Mouse (Mus musculus): ENCODE measurements around the gene Fryl. TPM values are rescaled to one million over a fixed set of nuclear protein-coding genes. Genes with fewer than 3 reads are reported as not detected.

The Fryl gene
- polyA plus RNA-seq, 1 experiment from 2014 or later = 36.8 TPM

DNA sequence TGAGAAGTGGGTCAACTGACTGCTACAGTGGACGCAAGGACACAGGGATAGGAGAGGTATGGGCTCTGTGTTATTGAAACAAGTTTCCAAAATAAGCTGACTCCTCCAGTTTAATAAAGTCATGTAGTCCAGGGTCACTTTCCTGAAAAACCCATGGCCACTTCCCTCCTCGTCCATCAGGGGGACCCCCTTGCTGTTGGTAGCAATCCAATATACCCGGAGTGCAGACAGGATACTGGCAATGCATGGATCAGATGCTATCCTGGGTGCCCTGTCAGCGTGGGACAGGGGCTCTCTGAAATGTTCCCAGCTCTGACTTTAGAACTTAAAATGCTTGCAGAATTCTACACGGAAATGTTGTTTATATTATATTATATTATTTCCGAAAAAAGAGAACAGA, 34.0 kb downstream of the Fryl start:
- Histone ChIP-seq H3K9ac (ENCODE audit: low read length) (no peak overlapping the region), H3K4me1 (replicated peaks; ENCODE audit: control insufficient read depth, insufficient read depth, low read length) (no peaks in the 10 kb centered on the region), H3K27me3 (replicated peaks; ENCODE audit: control insufficient read depth, insufficient read depth, low read length) (no peaks in the 10 kb centered on the region), H3K9me3 (ENCODE audit: control insufficient read depth, low read length) (no peaks in the 10 kb centered on the region), H3K36me3 (ENCODE audit: control insufficient read depth, insufficient read depth, low read length) (peaks cover 13% of the 10 kb centered on the region), H3K4me2 (ENCODE audit: low read length) (no peak overlapping the region), H3K4me3 (ENCODE audit: low read depth, low read length) (no peak overlapping the region), H3K27ac (ENCODE audit: low read depth) (no peak overlapping the region)
- ATAC-seq (replicated peaks; ENCODE audit: low FRiP score, low TSS enrichment, low read depth) (no peak), DNase-seq (ENCODE audit: low spot score) (no peak)
- 42% methylated on average over 6 of the region's 6 CpGs for WGBS

DNA sequence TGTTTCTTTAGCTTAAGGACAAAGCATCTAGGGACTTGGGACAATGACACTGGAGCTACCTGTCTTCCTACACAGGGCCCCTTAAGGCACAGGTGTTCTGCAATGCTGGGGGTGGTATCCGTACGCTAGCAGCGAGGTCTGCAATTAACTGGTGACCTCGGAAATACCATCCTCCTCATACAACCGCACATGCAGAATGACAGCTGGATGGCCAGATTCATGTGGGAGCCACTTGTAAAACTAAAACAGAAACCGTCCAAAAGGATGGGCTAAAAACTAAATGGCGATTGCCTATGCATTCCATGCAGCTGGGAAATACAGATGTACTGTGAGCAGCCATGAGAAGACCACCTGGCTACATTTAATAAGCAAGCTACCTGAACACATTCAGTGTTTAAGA, 34.6 kb downstream of the Fryl start:
- no peak for DNase-seq (ENCODE audit: low spot score)
- H3K4me1 ChIP-seq (replicated peaks; ENCODE audit: control insufficient read depth, insufficient read depth, low read length) = no peaks in the 10 kb centered on the region
- 80% methylated on average over 7 of the region's 7 CpGs for WGBS
- H3K4me2 ChIP-seq (ENCODE audit: low read length) = no peak overlapping the region
- ATAC-seq (replicated peaks; ENCODE audit: low FRiP score, low TSS enrichment, low read depth) = no peak
- H3K9ac ChIP-seq (ENCODE audit: low read length) = no peak overlapping the region
- no peaks in the 10 kb centered on the region for H3K27me3 ChIP-seq (replicated peaks; ENCODE audit: control insufficient read depth, insufficient read depth, low read length)
- no peaks in the 10 kb centered on the region for H3K9me3 ChIP-seq (ENCODE audit: control insufficient read depth, low read length)
- H3K4me3 ChIP-seq (ENCODE audit: low read depth, low read length) = no peak overlapping the region
- H3K27ac ChIP-seq (ENCODE audit: low read depth) = no peak overlapping the region
- H3K36me3 ChIP-seq (ENCODE audit: control insufficient read depth, insufficient read depth, low read length) = peaks cover 13% of the 10 kb centered on the region

DNA sequence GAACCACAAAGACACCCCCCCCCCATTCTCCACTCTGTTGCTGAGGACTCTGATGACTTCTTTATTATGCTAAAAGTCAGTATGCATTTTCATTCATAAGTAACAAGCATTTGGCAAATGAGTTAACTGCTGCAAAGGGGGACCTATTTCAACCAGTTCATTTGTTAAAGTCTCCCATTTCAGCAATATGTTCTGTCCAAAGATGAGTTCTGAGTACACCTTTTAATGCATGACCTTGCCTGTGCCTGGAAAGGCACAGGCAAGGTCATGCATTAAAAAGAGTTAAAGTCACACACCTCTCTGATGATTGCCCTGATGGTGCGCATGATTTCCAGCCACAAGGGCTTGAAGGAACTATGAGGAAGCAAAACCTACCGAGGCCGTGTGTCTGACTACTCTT, 36.7 kb downstream of the Fryl start:
- H3K9me3 ChIP-seq (ENCODE audit: control insufficient read depth, low read length) = no peaks in the 10 kb centered on the region
- peaks cover 13% of the 10 kb centered on the region for H3K36me3 ChIP-seq (ENCODE audit: control insufficient read depth, insufficient read depth, low read length)
- no peaks in the 10 kb centered on the region for H3K27me3 ChIP-seq (replicated peaks; ENCODE audit: control insufficient read depth, insufficient read depth, low read length)
- DNase-seq (ENCODE audit: low spot score) (no peak), ATAC-seq (replicated peaks; ENCODE audit: low FRiP score, low TSS enrichment, low read depth) (no peak)
- no peak overlapping the region for H3K4me2 ChIP-seq (ENCODE audit: low read length)
- H3K9ac ChIP-seq (ENCODE audit: low read length) = no peak overlapping the region
- H3K4me1 ChIP-seq (replicated peaks; ENCODE audit: control insufficient read depth, insufficient read depth, low read length) = no peaks in the 10 kb centered on the region
- H3K4me3 ChIP-seq (ENCODE audit: low read depth, low read length) = no peak overlapping the region
- H3K27ac ChIP-seq (ENCODE audit: low read depth) = no peak overlapping the region
- WGBS = 86% methylated on average over 3 of the region's 3 CpGs

DNA sequence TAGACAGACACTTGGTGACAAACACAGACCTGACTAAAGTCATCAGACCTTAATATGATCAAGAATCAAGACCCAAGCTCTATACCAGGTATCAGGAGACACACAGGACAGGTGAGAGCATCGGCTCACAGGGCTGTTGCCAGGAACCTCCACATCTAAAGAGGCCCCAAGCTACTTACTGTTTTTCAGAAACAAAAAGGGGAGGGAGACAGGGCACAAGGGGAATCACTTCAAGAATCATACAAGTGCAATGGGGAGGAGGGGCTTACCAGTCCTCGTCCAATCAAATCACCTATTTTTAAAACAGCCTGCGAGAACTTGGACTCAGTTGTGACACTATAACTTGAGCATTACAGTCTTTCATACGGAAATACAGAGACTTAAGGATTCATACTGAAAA, 38.4 kb downstream of the Fryl start:
- no peak overlapping the region for H3K4me3 ChIP-seq (ENCODE audit: low read depth, low read length)
- H3K36me3 ChIP-seq (ENCODE audit: control insufficient read depth, insufficient read depth, low read length) = peaks cover 13% of the 10 kb centered on the region

DNA sequence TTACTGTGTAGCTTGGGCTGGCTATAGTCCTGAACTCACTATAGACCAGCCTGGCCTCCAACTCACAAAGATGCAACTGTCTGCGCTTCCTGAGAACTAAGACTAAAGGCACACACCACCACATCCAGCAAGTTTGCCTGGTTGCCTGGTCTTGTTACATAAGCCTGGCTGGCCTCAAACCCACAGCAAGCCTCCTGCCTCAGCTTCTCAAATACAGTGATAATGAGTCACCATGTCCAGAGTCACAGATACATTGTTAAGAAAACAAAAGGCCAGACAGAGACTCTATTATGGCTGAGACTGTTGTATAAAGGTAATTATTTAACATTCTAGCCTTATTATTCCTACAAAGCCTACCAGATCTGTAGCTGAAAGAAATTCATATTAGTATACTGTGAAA, 39.3 kb downstream of the Fryl start:
- Histone ChIP-seq H3K36me3 (ENCODE audit: control insufficient read depth, insufficient read depth, low read length) (peaks cover 13% of the 10 kb centered on the region), H3K9me3 (ENCODE audit: control insufficient read depth, low read length) (no peaks in the 10 kb centered on the region), H3K27ac (ENCODE audit: low read depth) (no peak overlapping the region), H3K4me3 (ENCODE audit: low read depth, low read length) (no peak overlapping the region), H3K4me1 (replicated peaks; ENCODE audit: control insufficient read depth, insufficient read depth, low read length) (no peaks in the 10 kb centered on the region), H3K27me3 (replicated peaks; ENCODE audit: control insufficient read depth, insufficient read depth, low read length) (no peaks in the 10 kb centered on the region), H3K4me2 (ENCODE audit: low read length) (no peak overlapping the region), H3K9ac (ENCODE audit: low read length) (no peak overlapping the region)
- ATAC-seq (replicated peaks; ENCODE audit: low FRiP score, low TSS enrichment, low read depth) (no peak), DNase-seq (ENCODE audit: low spot score) (no peak)
- WGBS = 97% methylated on average over 1 of the region's 1 CpGs

More for the DNA sequence above, 38.4 kb downstream of the Fryl start:
- H3K9ac ChIP-seq (ENCODE audit: low read length) = no peak overlapping the region
- no peaks in the 10 kb centered on the region for H3K4me1 ChIP-seq (replicated peaks; ENCODE audit: control insufficient read depth, insufficient read depth, low read length)
- H3K9me3 ChIP-seq (ENCODE audit: control insufficient read depth, low read length) = no peaks in the 10 kb centered on the region
- no peak for DNase-seq (ENCODE audit: low spot score)
- H3K4me2 ChIP-seq (ENCODE audit: low read length) = no peak overlapping the region
- no peak overlapping the region for H3K27ac ChIP-seq (ENCODE audit: low read depth)
- 90% methylated on average over 4 of the region's 4 CpGs for WGBS
- ATAC-seq (replicated peaks; ENCODE audit: low FRiP score, low TSS enrichment, low read depth) = no peak
- H3K27me3 ChIP-seq (replicated peaks; ENCODE audit: control insufficient read depth, insufficient read depth, low read length) = no peaks in the 10 kb centered on the region

DNA sequence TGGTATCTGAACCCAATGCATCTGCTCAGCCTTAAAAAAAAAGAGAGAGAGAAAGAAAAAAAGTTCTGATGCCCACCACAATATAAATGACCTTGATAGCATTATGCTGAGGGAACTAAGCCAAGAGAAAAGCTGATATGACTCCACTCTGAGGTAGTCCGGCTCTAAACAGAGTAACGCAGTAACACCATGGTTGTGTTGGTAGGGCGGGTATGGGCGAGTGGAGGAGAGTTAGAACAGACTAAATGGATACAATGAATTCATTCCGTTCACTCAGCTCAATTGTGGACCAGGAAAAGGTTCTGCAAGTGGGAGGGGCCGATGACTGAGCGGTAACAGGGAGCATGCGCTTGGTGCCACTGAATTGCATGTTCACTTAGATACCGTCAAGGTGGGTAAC, 40.4 kb downstream of the Fryl start:
- Histone ChIP-seq H3K4me1 (replicated peaks; ENCODE audit: control insufficient read depth, insufficient read depth, low read length) (no peaks in the 10 kb centered on the region), H3K27me3 (replicated peaks; ENCODE audit: control insufficient read depth, insufficient read depth, low read length) (no peaks in the 10 kb centered on the region), H3K27ac (ENCODE audit: low read depth) (no peak overlapping the region), H3K9me3 (ENCODE audit: control insufficient read depth, low read length) (no peaks in the 10 kb centered on the region), H3K36me3 (ENCODE audit: control insufficient read depth, insufficient read depth, low read length) (peaks cover 13% of the 10 kb centered on the region), H3K4me2 (ENCODE audit: low read length) (no peak overlapping the region), H3K9ac (ENCODE audit: low read length) (no peak overlapping the region), H3K4me3 (ENCODE audit: low read depth, low read length) (no peak overlapping the region)
- WGBS = 92% methylated on average over 9 of the region's 9 CpGs
- DNase-seq (ENCODE audit: low spot score) = no peak
- ATAC-seq (replicated peaks; ENCODE audit: low FRiP score, low TSS enrichment, low read depth) = no peak

DNA sequence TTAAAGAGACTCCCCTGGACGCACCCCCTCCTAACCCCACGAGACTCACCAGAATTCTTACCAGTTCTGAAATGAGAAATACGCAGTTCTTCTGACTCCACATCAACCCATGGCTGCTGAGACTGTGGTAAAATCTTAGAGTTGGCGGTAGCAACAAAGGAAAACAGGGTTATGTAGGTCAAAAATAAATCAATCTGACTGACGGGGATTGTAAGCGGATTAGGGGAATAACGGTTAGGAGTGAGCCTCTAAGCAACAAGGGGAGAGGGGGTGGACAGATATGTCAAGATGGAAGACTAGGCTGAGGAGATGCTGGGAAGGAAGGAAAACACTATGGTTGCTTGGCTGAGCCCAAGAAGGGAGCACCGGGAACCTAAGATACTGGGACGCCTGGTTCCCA, 44.0 kb downstream of the Fryl start:
- ATAC-seq (replicated peaks; ENCODE audit: low FRiP score, low TSS enrichment, low read depth) (no peak), DNase-seq (ENCODE audit: low spot score) (no peak)
- 81% methylated on average over 9 of the region's 9 CpGs for WGBS

DNA sequence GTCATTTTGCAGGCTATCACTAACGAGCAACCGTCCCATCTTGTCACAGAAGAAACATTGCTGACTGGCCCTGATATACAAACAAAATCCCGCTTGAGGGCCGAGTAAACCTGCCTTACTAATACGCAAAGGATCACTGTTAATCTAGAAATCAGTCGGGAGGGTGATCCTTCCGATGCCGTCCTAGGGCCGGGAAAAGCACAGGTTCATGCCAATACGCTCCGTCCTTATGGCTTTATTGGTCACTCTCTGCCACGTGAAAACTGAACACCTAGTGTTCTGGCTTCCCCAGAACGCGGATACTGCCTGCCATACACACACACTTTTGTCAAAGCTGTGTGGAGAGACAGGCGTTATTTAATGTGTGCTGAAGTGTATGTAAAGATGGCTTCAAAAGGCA, 44.5 kb downstream of the Fryl start:
- 87% methylated on average over 15 of the region's 15 CpGs for WGBS
- no peak overlapping the region for H3K4me2 ChIP-seq (ENCODE audit: low read length)
- no peaks in the 10 kb centered on the region for H3K27me3 ChIP-seq (replicated peaks; ENCODE audit: control insufficient read depth, insufficient read depth, low read length)
- H3K9ac ChIP-seq (ENCODE audit: low read length) = no peak overlapping the region
- H3K4me3 ChIP-seq (ENCODE audit: low read depth, low read length) = no peak overlapping the region
- ATAC-seq (replicated peaks; ENCODE audit: low FRiP score, low TSS enrichment, low read depth) (no peak), DNase-seq (ENCODE audit: low spot score) (no peak)
- H3K9me3 ChIP-seq (ENCODE audit: control insufficient read depth, low read length) = no peaks in the 10 kb centered on the region
- H3K36me3 ChIP-seq (ENCODE audit: control insufficient read depth, insufficient read depth, low read length) = no peaks in the 10 kb centered on the region
- H3K27ac ChIP-seq (ENCODE audit: low read depth) = no peak overlapping the region
- H3K4me1 ChIP-seq (replicated peaks; ENCODE audit: control insufficient read depth, insufficient read depth, low read length) = no peaks in the 10 kb centered on the region; the same call in 1 of the 2 replicates

More for the DNA sequence above, 44.0 kb downstream of the Fryl start:
- H3K27ac ChIP-seq (ENCODE audit: low read depth) = no peak overlapping the region
- H3K9ac ChIP-seq (ENCODE audit: low read length) = no peak overlapping the region
- no peaks in the 10 kb centered on the region for H3K27me3 ChIP-seq (replicated peaks; ENCODE audit: control insufficient read depth, insufficient read depth, low read length)
- H3K9me3 ChIP-seq (ENCODE audit: control insufficient read depth, low read length) = no peaks in the 10 kb centered on the region
- H3K4me1 ChIP-seq (replicated peaks; ENCODE audit: control insufficient read depth, insufficient read depth, low read length) = no peaks in the 10 kb centered on the region; the same call in 1 of the 2 replicates
- no peaks in the 10 kb centered on the region for H3K36me3 ChIP-seq (ENCODE audit: control insufficient read depth, insufficient read depth, low read length)
- H3K4me3 ChIP-seq (ENCODE audit: low read depth, low read length) = no peak overlapping the region
- H3K4me2 ChIP-seq (ENCODE audit: low read length) = no peak overlapping the region

DNA sequence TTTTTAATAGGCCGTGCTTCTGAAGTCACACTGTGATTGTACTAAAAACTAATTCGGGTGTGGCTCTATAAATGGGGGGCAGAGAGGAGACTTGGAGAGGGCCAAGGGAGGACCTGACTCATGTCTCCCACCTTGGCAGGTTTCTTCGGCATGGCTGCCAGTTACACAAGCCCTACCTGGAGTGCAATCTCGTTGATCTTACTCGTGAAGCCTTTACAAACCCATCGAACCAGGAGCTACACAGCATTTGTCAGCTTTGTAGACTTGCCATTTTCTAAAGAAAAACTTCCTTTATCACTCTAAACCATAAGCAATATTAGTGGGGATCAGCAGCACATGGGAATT, 45.5 kb downstream of the Fryl start:
- ATAC-seq (replicated peaks; ENCODE audit: low FRiP score, low TSS enrichment, low read depth) (no peak), DNase-seq (ENCODE audit: low spot score) (no peak)
- Histone ChIP-seq H3K4me2 (ENCODE audit: low read length) (no peak overlapping the region), H3K4me1 (replicated peaks; ENCODE audit: control insufficient read depth, insufficient read depth, low read length) (no peaks in the 10 kb centered on the region; the same call in 1 of the 2 replicates), H3K27ac (ENCODE audit: low read depth) (no peak overlapping the region), H3K27me3 (replicated peaks; ENCODE audit: control insufficient read depth, insufficient read depth, low read length) (no peaks in the 10 kb centered on the region), H3K36me3 (ENCODE audit: control insufficient read depth, insufficient read depth, low read length) (no peaks in the 10 kb centered on the region), H3K9ac (ENCODE audit: low read length) (no peak overlapping the region), H3K9me3 (ENCODE audit: control insufficient read depth, low read length) (no peaks in the 10 kb centered on the region), H3K4me3 (ENCODE audit: low read depth, low read length) (no peak overlapping the region)
- WGBS = 93% methylated on average over 6 of the region's 6 CpGs
